Mouse (Mus musculus) E14TG2a.4 (cell line): ENCODE measurements around the gene Cd63.

Experiments used
- H3K27me3 ChIP-seq: 2 replicates; pipeline ENCODE4 v1.6.1; 2014; ENCODE audit warnings: low read length, control low read depth; ENCODE audit not compliant: insufficient read depth
- H3K36me3 ChIP-seq: 2 replicates; pipeline ENCODE4 v1.6.1; 2014; ENCODE audit warnings: low read length, control low read depth; ENCODE audit not compliant: insufficient read depth
- H3K4me1 ChIP-seq: replicated peaks from 2 replicates; pipeline ENCODE4 v1.6.1; 2014; ENCODE audit warnings: low read depth, low read length, control low read depth
- H3K4me3 ChIP-seq: replicated peaks from 2 replicates; pipeline ENCODE4 v1.5.1; 2014; ENCODE audit warnings: mild to moderate bottlenecking, low read length
- H3K9me3 ChIP-seq: 2 replicates; pipeline ENCODE4 v1.6.1; 2014; ENCODE audit warnings: low read length, control low read depth
- CTCF ChIP-seq: conservative IDR thresholded peaks from 2 replicates; pipeline ENCODE4 v1.5.1; 2014; ENCODE audit warnings: low read length
- NANOG ChIP-seq: IDR thresholded peaks from 2 replicates; pipeline ENCODE4 v1.6.1; 2014; ENCODE audit warnings: borderline replicate concordance, low read length, mixed read lengths
- POU5F1 ChIP-seq: IDR thresholded peaks from 2 replicates; pipeline ENCODE4 v1.6.1; 2014; ENCODE audit warnings: low read length, borderline replicate concordance

The Cd63 gene

GRCm38 (mm10) chr10:128929638-128930378 lies 29.0 kb downstream of the Cd63 start:
- TF ChIP-seq NANOG (no peak), CTCF (no peak), POU5F1 (no peak)
- no peaks in the 10 kb centered on the region for H3K9me3 ChIP-seq
- H3K27me3 ChIP-seq, result peaks cover 70% of the 10 kb centered on the region
- H3K36me3 ChIP-seq, result no peaks in the 10 kb centered on the region
- H3K4me1 ChIP-seq, result peaks cover 27% of the 10 kb centered on the region
- H3K4me3 ChIP-seq, result no peak overlapping the region

DNA sequence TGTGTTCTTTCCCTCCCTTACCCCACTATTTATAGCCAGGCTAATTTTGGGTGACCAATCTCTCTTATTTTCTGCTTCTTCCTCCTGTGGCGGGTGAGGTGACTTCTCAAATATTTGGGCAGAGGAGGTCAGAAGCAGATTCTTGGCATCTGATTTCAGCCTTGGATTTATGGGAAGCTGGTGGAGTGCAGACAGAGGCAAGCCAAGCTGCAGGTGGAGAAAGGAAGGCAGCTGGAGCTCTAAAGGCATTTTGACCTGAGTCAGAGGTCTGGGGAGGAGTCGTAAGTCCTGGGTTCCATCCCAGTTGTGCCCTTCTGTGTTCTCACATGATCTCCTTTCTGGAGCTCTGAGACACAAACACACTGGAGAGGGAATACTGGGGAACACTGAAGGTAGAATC lies 30.7 kb downstream of the Cd63 start:
- Histone ChIP-seq H3K36me3 (no peaks in the 10 kb centered on the region), H3K4me1 (peaks cover 29% of the 10 kb centered on the region), H3K27me3 (peaks cover 86% of the 10 kb centered on the region), H3K4me3 (no peak overlapping the region), H3K9me3 (no peaks in the 10 kb centered on the region)
- TF ChIP-seq POU5F1 (no peak), NANOG (no peak), CTCF (no peak)

DNA sequence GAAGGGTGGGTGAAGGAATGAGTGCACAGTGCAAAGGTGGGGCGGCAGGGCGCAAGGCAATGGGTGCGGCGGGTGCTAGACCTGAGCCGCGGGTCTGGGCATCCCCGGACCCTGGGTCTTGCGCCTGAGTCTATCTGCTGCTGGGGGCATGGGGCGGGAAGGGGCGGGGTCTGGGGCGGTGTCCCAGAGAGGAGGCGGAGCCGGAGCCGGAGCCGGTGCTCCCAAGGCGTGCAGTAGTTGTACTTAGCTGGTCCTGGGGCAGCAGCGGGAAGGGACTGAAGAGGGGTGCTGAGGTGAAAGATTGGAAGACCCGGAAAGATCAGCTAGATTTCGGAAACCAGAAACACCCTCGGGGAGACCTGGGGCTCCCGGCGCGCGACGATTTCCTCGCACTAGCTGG lies 32.8 kb downstream of the Cd63 start, which contains the start of gene Itga7:
Gene Itga7 (plus strand): TSS at position 245 of the 400 bp plus-strand sequence.
- H3K27me3 ChIP-seq, result peaks cover 83% of the 10 kb centered on the region
- TF ChIP-seq POU5F1 (no peak), CTCF (no peak), NANOG (no peak)
- H3K9me3 ChIP-seq, result no peaks in the 10 kb centered on the region
- H3K4me3 ChIP-seq, result peak within 1 kb of the TSS; percentile 77
- no peaks in the 10 kb centered on the region for H3K36me3 ChIP-seq
- peaks cover 22% of the 10 kb centered on the region for H3K4me1 ChIP-seq

DNA sequence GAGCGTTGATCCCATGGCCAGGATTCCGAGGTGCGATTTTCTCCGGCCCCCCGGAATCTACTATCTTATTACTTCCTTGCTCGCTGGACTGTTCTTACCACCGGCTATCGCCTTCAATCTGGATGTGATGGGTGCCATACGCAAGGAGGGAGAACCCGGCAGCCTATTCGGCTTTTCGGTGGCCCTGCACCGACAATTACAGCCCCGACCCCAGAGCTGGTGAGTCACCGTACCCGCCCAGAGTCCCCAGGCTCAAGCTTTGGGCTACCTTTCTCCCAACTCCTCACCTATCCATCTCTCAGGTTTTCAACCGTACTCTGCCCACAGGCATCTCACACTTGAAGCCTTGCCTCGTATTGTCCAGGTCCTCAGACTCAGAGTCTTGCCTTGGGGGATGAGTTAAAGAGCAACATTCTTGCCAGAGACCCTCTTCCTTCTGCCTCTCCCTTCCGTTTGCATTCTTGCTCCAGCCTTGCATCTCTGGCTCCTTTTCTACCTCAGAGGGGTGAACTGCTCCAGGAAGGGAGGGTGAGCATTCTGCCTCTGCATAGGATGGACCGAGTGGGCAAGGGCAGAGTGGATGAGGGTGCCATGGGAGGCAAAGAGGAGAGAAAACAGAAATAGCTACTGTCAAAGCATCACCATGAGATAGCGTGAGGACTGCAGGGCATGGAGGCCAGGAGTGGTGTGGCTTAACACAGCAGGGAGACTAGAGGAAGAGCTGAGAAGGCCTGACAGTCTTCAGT lies 33.4 kb downstream of the Cd63 start:
- no peaks in the 10 kb centered on the region for H3K9me3 ChIP-seq
- no peaks in the 10 kb centered on the region for H3K36me3 ChIP-seq
- TF ChIP-seq NANOG (no peak), POU5F1 (no peak), CTCF (no peak)
- H3K4me1 ChIP-seq, result peaks cover 22% of the 10 kb centered on the region
- peaks cover 82% of the 10 kb centered on the region for H3K27me3 ChIP-seq
- H3K4me3 ChIP-seq, result peak overlapping the region; percentile 77

DNA sequence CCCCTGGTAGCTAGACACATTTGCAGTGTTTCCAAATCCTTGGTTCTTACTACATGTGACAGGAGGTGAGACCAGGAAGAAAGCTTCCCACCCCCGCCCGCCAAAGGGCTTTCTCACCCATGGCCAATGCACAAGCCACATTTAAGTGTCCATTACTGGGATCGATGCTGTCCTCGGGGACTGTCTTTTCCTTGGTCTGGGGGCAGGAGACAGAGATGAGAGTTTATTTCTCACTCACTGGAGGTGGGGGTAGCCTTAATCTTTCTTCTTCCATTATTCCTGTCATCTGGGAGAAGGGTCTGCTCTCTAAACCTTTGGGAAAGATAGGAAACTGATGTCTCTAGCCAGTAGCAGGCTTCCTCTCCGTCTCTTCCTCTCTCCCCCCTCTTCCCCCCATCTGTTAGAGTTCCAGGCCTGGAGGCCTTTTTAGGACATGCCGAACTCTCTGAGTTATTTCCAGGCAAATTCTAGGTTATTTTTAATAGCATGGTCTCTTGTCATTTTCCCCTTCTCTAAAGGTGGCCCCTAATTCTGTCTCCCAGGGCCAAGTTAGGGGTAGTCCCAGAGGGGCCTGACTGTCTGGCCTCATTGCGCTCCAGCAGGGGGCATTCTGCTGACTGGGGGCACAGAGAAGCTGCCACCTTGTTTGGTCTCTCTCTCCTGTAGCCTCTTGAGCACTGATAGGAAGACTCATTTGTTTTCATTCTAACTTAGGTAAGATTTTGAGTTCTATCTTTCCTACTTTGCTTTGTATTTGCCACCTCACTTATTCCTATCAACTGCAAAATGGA lies 34.4 kb downstream of the Cd63 start:
- H3K4me1 ChIP-seq, result peaks cover 22% of the 10 kb centered on the region
- H3K36me3 ChIP-seq, result no peaks in the 10 kb centered on the region
- no peaks in the 10 kb centered on the region for H3K9me3 ChIP-seq
- peaks cover 74% of the 10 kb centered on the region for H3K27me3 ChIP-seq
- no peak overlapping the region for H3K4me3 ChIP-seq
- TF ChIP-seq POU5F1 (no peak), NANOG (no peak), CTCF (no peak)

GRCm38 (mm10) chr10:128935826-128936440 lies 35.1 kb downstream of the Cd63 start:
- Histone ChIP-seq H3K27me3 (peaks cover 77% of the 10 kb centered on the region), H3K9me3 (no peaks in the 10 kb centered on the region), H3K36me3 (no peaks in the 10 kb centered on the region), H3K4me1 (peaks cover 22% of the 10 kb centered on the region), H3K4me3 (no peak overlapping the region)
- TF ChIP-seq NANOG, result no peak
- no peak for TF ChIP-seq POU5F1
- no peak for TF ChIP-seq CTCF

- Histone ChIP-seq H3K4me1 (peaks cover 20% of the 10 kb centered on the region), H3K4me3 (no peak overlapping the region), H3K27me3 (peaks cover 69% of the 10 kb centered on the region), H3K9me3 (no peaks in the 10 kb centered on the region), H3K36me3 (no peaks in the 10 kb centered on the region)
- TF ChIP-seq POU5F1 (no peak), NANOG (no peak)
These were observed 37.1 kb downstream of the Cd63 start for GRCm38 (mm10) chr10:128937756-128938390.

GRCm38 (mm10) chr10:128938457-128938856 lies 37.7 kb downstream of the Cd63 start:
- TF ChIP-seq CTCF, result no peak
- Histone ChIP-seq H3K27me3 (peaks cover 67% of the 10 kb centered on the region), H3K4me3 (no peak overlapping the region), H3K36me3 (no peaks in the 10 kb centered on the region), H3K9me3 (no peaks in the 10 kb centered on the region), H3K4me1 (peaks cover 15% of the 10 kb centered on the region)
